7 mouse cellular contexts compared by ENCODE assay signal in the genomic region with DNA sequence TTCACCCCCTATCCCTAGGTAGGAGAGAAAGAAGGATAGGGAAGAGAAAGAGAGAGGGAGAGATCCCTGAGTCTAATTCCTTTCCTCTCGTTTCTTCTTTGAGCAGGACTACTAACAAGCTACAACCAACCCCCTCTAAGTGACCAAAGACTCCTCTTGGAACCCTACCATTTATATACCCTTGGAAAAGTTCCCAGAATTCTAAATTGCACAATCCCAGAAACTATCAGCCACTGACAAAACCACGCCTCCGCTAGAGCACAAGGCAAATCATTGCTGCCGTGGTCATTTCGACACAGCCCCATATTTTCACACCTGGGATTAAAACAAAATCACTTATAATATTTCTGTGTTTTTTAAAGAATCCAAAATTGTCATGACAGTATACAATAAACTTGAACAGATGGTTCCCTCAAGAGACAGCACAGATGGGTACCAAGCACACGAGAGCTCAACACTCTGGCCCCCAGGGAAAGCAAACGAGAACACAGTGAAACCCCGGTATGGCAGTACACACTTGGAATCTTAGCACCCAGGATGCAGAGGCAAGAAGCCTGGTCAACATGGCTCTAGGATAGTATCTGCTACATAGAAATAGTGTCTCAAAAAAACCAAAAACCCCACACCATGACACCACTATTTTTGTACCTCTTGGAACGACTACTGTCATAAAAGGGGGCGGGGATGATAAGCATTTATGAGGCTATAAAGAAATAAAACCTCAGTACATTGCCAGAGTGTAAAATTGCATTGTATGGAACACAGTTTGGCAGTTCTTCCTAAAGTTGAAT.
A peak's percentile ranks its signal among the peaks of the same experiment; 100 is the strongest.
DNase-seq lines count a peak whose midpoint lies in the region; ATAC-seq and TF ChIP-seq lines count a peak whose summit lies in the region.

No protein-coding gene starts in this region.

- no peak for ATAC-seq in heart, postnatal 0 days (ENCODE audit: insufficient read depth, low read depth)
- no peak for ATAC-seq in heart, embryonic 12.5 days (ENCODE audit: insufficient number of reproducible peaks, low FRiP score)
- peak; percentile 10; the same call in 1 of the 2 replicates for ATAC-seq in stomach, embryonic 15.5 days (ENCODE audit: insufficient read depth, low FRiP score, low read depth)
- ATAC-seq in stomach, postnatal 0 days (ENCODE audit: low FRiP score, low TSS enrichment) = no peak
- ATAC-seq in neural tube, embryonic 15.5 days (ENCODE audit: low FRiP score) = no peak

- H3K9ac ChIP-seq in heart, postnatal 0 days (replicated peaks; ENCODE audit: low read depth, low read length) = no peak overlapping the region
- H3K9ac ChIP-seq in heart, embryonic 12.5 days = no peak overlapping the region
- no peak overlapping the region for H3K9ac ChIP-seq in stomach, embryonic 15.5 days
- H3K9ac ChIP-seq in stomach, postnatal 0 days (ENCODE audit: low read length) = no peak overlapping the region
- H3K9ac ChIP-seq in neural tube, embryonic 15.5 days (replicated peaks) = no peak overlapping the region

- TF ChIP-seq CTCF in heart, postnatal 0 days (IDR thresholded peaks at IDR 0.05; ENCODE audit: low read depth) = no peak
- TF ChIP-seq CTCF in stomach, postnatal 0 days (IDR thresholded peaks at IDR 0.05; ENCODE audit: low read depth) = no peak

- H3K4me2 ChIP-seq in heart, postnatal 0 days (ENCODE audit: low read depth, low read length) = no peak overlapping the region
- no peak overlapping the region for H3K4me2 ChIP-seq in heart, embryonic 12.5 days
- H3K4me2 ChIP-seq in stomach, embryonic 15.5 days = no peak overlapping the region
- no peak overlapping the region for H3K4me2 ChIP-seq in stomach, postnatal 0 days (replicated peaks; ENCODE audit: low read depth)
- H3K4me2 ChIP-seq in neural tube, embryonic 15.5 days = no peak overlapping the region

- H3K9me3 ChIP-seq in heart, postnatal 0 days (replicated peaks; ENCODE audit: control insufficient read depth, low read length) = no peaks in the 10 kb centered on the region
- no peaks in the 10 kb centered on the region for H3K9me3 ChIP-seq in heart, embryonic 12.5 days (replicated peaks)
- H3K9me3 ChIP-seq in stomach, embryonic 15.5 days = no peaks in the 10 kb centered on the region
- H3K9me3 ChIP-seq in stomach, postnatal 0 days (ENCODE audit: control insufficient read depth, low read length) = no peaks in the 10 kb centered on the region
- no peaks in the 10 kb centered on the region for H3K9me3 ChIP-seq in neural tube, embryonic 15.5 days (replicated peaks)

- peak; percentile 39 for DNase-seq in heart, postnatal 0 days (ENCODE audit: low spot score)
- DNase-seq in stomach, postnatal 0 days (ENCODE audit: low spot score) = no peak
- peak; percentile 33 for DNase-seq in layer of hippocampus, adult 9-11 months
- no peak for DNase-seq in thymus, postnatal 10 days (ENCODE audit: low spot score in 2 of 2)

- H3K27me3 ChIP-seq in heart, postnatal 0 days (ENCODE audit: control insufficient read depth, insufficient read depth, low read length) = no peaks in the 10 kb centered on the region
- no peaks in the 10 kb centered on the region for H3K27me3 ChIP-seq in heart, embryonic 12.5 days (replicated peaks)
- H3K27me3 ChIP-seq in stomach, embryonic 15.5 days (replicated peaks) = no peaks in the 10 kb centered on the region
- no peaks in the 10 kb centered on the region for H3K27me3 ChIP-seq in stomach, postnatal 0 days (ENCODE audit: control insufficient read depth, insufficient read depth, low read length)
- no peaks in the 10 kb centered on the region for H3K27me3 ChIP-seq in neural tube, embryonic 15.5 days (replicated peaks)

- H3K27ac ChIP-seq in heart, postnatal 0 days (ENCODE audit: low read depth) = no peak overlapping the region
- H3K27ac ChIP-seq in heart, embryonic 12.5 days (ENCODE audit: poor library complexity, severe bottlenecking) = no peak overlapping the region
- no peak overlapping the region for H3K27ac ChIP-seq in stomach, embryonic 15.5 days
- H3K27ac ChIP-seq in stomach, postnatal 0 days (replicated peaks) = no peak overlapping the region
- H3K27ac ChIP-seq in neural tube, embryonic 15.5 days (replicated peaks) = no peak overlapping the region

- H3K4me3 ChIP-seq in heart, postnatal 0 days (ENCODE audit: low read depth, low read length) = no peak overlapping the region
- H3K4me3 ChIP-seq in heart, embryonic 12.5 days = no peak overlapping the region
- no peak overlapping the region for H3K4me3 ChIP-seq in stomach, embryonic 15.5 days (replicated peaks)
- no peak overlapping the region for H3K4me3 ChIP-seq in stomach, postnatal 0 days (ENCODE audit: low read depth, low read length)
- no peak overlapping the region for H3K4me3 ChIP-seq in neural tube, embryonic 15.5 days (replicated peaks)

- TF ChIP-seq EP300 in heart, postnatal 0 days (IDR thresholded peaks at IDR 0.05; ENCODE audit: low read depth) = no peak
- TF ChIP-seq EP300 in stomach, postnatal 0 days (optimal IDR thresholded peaks at IDR 0.05) = no peak

- H3K4me1 ChIP-seq in heart, postnatal 0 days (ENCODE audit: control insufficient read depth, insufficient read depth) = no peaks in the 10 kb centered on the region
- H3K4me1 ChIP-seq in heart, embryonic 12.5 days (replicated peaks) = peaks cover 11% of the 10 kb centered on the region
- no peaks in the 10 kb centered on the region for H3K4me1 ChIP-seq in stomach, embryonic 15.5 days
- H3K4me1 ChIP-seq in stomach, postnatal 0 days (replicated peaks; ENCODE audit: control insufficient read depth, insufficient read depth) = no peaks in the 10 kb centered on the region
- 0 out of 2 replicates have a peak, but pooled peaks cover 3% of the 10 kb centered on the region for H3K4me1 ChIP-seq in neural tube, embryonic 15.5 days

- WGBS in heart, postnatal 0 days = 59% methylated on average over 10 of the region's 10 CpGs
- WGBS in heart, embryonic 12.5 days = 76% methylated on average over 10 of the region's 10 CpGs
- WGBS in stomach, embryonic 15.5 days = 59% methylated on average over 10 of the region's 10 CpGs
- WGBS in stomach, postnatal 0 days = 54% methylated on average over 10 of the region's 10 CpGs
- 42% methylated on average over 10 of the region's 10 CpGs for WGBS in neural tube, embryonic 15.5 days

- H3K36me3 ChIP-seq in heart, postnatal 0 days (replicated peaks; ENCODE audit: control insufficient read depth, insufficient read depth, low read length) = no peaks in the 10 kb centered on the region
- no peaks in the 10 kb centered on the region for H3K36me3 ChIP-seq in heart, embryonic 12.5 days
- H3K36me3 ChIP-seq in stomach, embryonic 15.5 days = no peaks in the 10 kb centered on the region
- H3K36me3 ChIP-seq in stomach, postnatal 0 days (ENCODE audit: control insufficient read depth, insufficient read depth, low read length) = no peaks in the 10 kb centered on the region
- H3K36me3 ChIP-seq in neural tube, embryonic 15.5 days = no peaks in the 10 kb centered on the region

Comparison
In these comparisons a context has a peak if more than half of its experiments do, and no peak if none do; other contexts are left out.
1. DNase-seq: peak in heart, postnatal 0 days (single experiment) and layer of hippocampus, adult 9-11 months (single experiment); none in stomach, postnatal 0 days (single experiment) and thymus, postnatal 10 days (0 of 2).